Mouse (Mus musculus): ENCODE results near the gene Khdc4. TPM values are rescaled to one million over a fixed set of nuclear protein-coding genes. Genes with fewer than 3 reads are reported as not detected.

Gene Khdc4
- total RNA-seq (2012; rRNA removed) (35.2 and 40.2 TPM in 2 replicates), total RNA-seq (2014; rRNA removed) (56.6 and 58.6 TPM in 2 replicates), polyA plus RNA-seq (2012; ENCODE audit: insufficient read length, low read depth) (53.6 TPM in 2 replicates)

- Histone ChIP-seq H3K27me3 (replicated peaks) (no peaks in the 10 kb centered on the region), H3K9ac (ENCODE audit: insufficient read depth, low read depth) (peak within 1 kb of the TSS; percentile 95), H3K27ac (ENCODE audit: insufficient read depth, low read depth) (peak within 1 kb of the TSS; percentile 72), H3K4me1 (ENCODE audit: control insufficient read depth in 1 of 2, insufficient read depth in 2 of 2) (peaks cover 0 to 17% of the 10 kb centered on the region in 2 experiments; a peak in 2 of 4 replicates), H3K79me2 (replicated peaks; ENCODE audit: control insufficient read depth, extremely low read depth, insufficient read depth, poor library complexity, severe bottlenecking) (peaks cover 39% of the 10 kb centered on the region), H3K4me2 (ENCODE audit: insufficient read depth, low read depth, poor library complexity, severe bottlenecking) (peak within 1 kb of the TSS; percentile 61), H3K4me3 (replicated peaks in 1 of 3; ENCODE audit: low read depth in 2 of 3, low read length in 2 of 3, poor library complexity in 1 of 3) (peak within 1 kb of the TSS; percentile 77 to 97 (median 92)), H3K9me3 (replicated peaks; ENCODE audit: low read length) (no peaks in the 10 kb centered on the region), H3K36me3 (replicated peaks in 1 of 2; ENCODE audit: control insufficient read depth in 1 of 2, insufficient read depth in 1 of 2, low read length in 1 of 2) (peaks cover 17 to 28% of the 10 kb centered on the region in 2 experiments)
- dilution Hi-C loops (cut with MboI; ENCODE audit: extremely low pct_ligation_motif_present, extremely low pct_unique_long_range_greater_than_20kb, low sequenced_read_pairs) = no loop called here
- peak; percentile 98 for DNase-seq (ENCODE audit: extremely low read depth)
- in situ Hi-C loops (cut with MboI; ENCODE audit: low pct_ligation_motif_present, low pct_unique_long_range_greater_than_20kb, low sequenced_read_pairs) = loop anchor here (5.0 to 25.0 kb wide), 3 partner anchors 42 to 177 kb away; no protein-coding TSS in a partner anchor
- no peak for TF ChIP-seq CHD1 (IDR thresholded peaks at IDR 0.05; ENCODE audit: low read depth, low read length)
- peak; percentile 84 for TF ChIP-seq MYC (IDR thresholded peaks at IDR 0.05; ENCODE audit: low read depth, low read length)
- peak; percentile 87 for TF ChIP-seq ELF1 (IDR thresholded peaks at IDR 0.05; ENCODE audit: low read depth, low read length)
- no peak for TF ChIP-seq JUN (IDR thresholded peaks at IDR 0.05; ENCODE audit: insufficient read depth, low read depth, low read length)
- TF ChIP-seq POLR2A (IDR thresholded peaks at IDR 0.05; ENCODE audit: low read depth, low read length) = peak; percentile 90
- peak; percentile 20; the same call in 1 of the 2 replicates for TF ChIP-seq UBTF (IDR thresholded peaks at IDR 0.05; ENCODE audit: low read depth, low read length)
- TF ChIP-seq RCOR1 (conservative IDR thresholded peaks at IDR 0.05; ENCODE audit: low read depth, low read length) = peak; percentile 96
- peak; percentile 94 for TF ChIP-seq TBP (conservative IDR thresholded peaks at IDR 0.05; ENCODE audit: low read depth, low read length)
- TF ChIP-seq MXI1 (IDR thresholded peaks at IDR 0.05; ENCODE audit: low read depth, low read length) = peak; percentile 97
- no peak; the same call in 1 of the 2 replicates for TF ChIP-seq IRF4 (IDR thresholded peaks at IDR 0.05; ENCODE audit: low read depth, low read length)
- no peak for TF ChIP-seq EP300 (IDR thresholded peaks at IDR 0.05; ENCODE audit: low read length)
- peak; percentile 87 for TF ChIP-seq NELFE (IDR thresholded peaks at IDR 0.05; ENCODE audit: low read depth, low read length)
- TF ChIP-seq CHD2 (IDR thresholded peaks at IDR 0.05; ENCODE audit: low read length) = no peak
- no peak for TF ChIP-seq MAZ (IDR thresholded peaks at IDR 0.05; ENCODE audit: low read depth, low read length)
- peak; percentile 70 for TF ChIP-seq SIN3A (IDR thresholded peaks at IDR 0.05; ENCODE audit: low read length)
- peak; percentile 76; the same call in 1 of the 2 replicates for TF ChIP-seq KAT2A (IDR thresholded peaks at IDR 0.05; ENCODE audit: insufficient replicate concordance, low read length)
- peak; percentile 60 for TF ChIP-seq MAX (IDR thresholded peaks at IDR 0.05; ENCODE audit: low read length)
- TF ChIP-seq SMC3 (IDR thresholded peaks at IDR 0.05; ENCODE audit: low read depth, low read length) = no peak
- 0 out of 2 replicates have a peak, but pooled peaks have one; percentile 29 for TF ChIP-seq ETS1 (conservative IDR thresholded peaks at IDR 0.05; ENCODE audit: low read depth, low read length)
- TF ChIP-seq JUND (conservative IDR thresholded peaks at IDR 0.05; ENCODE audit: low read depth, low read length) = no peak
- TF ChIP-seq HCFC1 (IDR thresholded peaks at IDR 0.05; ENCODE audit: low read depth, low read length) = peak; percentile 92
- 0 out of 2 replicates have a peak, but pooled peaks have one; percentile 32 for TF ChIP-seq ZMIZ1 (IDR thresholded peaks at IDR 0.05; ENCODE audit: low read depth, low read length)
- TF ChIP-seq NRF1 (IDR thresholded peaks at IDR 0.05; ENCODE audit: low read depth, low read length) = peak; percentile 86
- no peak for TF ChIP-seq RAD21 (IDR thresholded peaks at IDR 0.05; ENCODE audit: low read depth, low read length)
- no peak for TF ChIP-seq POLR2AphosphoS2 (IDR thresholded peaks at IDR 0.05; ENCODE audit: low read depth, low read length)
- peak; percentile 74 for TF ChIP-seq TCF12 (IDR thresholded peaks at IDR 0.05; ENCODE audit: low read depth, low read length)
- TF ChIP-seq BHLHE40 (IDR thresholded peaks at IDR 0.05; ENCODE audit: low read depth, low read length) = peak; percentile 75
These were observed at the start of gene Khdc4 for GRCm38 (mm10) chr3:88684980-88685941. Gene Khdc4, plus strand, starts transcription at chr3:88685803.

All from CH12.LX (cell line).